Mouse (Mus musculus) ovary, adult 18-20 months (tissue): ENCODE data around the gene Rtcb.

ENCODE experiments used
- DNase-seq: peaks from one replicate; pipeline ENCODE4 v3.0.0; 2022; ENCODE audit warnings: low spot score, mixed read lengths

The Rtcb gene

GRCm38 (mm10) chr10:85936280-85936965 is 21.2 kb downstream of the Rtcb start:
- DNase-seq: no peak

DNA sequence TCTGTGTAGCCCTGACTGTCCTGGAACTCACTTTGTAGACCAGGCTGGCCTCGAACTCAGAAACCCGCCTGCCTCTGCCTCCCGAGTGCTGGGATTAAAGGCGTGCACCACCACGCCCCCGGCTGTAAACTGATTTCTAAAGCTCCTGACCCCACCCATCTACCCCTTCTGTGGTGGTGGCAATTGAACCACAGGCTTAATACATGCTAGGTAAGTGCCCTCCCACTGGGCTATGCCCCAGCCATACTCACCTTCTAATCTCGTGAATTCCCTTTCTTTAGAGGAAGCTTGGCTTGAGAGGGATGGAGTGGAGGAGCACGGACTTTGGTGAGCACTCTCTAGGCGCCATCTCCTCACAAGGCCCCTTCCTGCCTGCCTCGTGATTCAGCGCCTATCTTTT is 27.7 kb downstream of the Rtcb start:
- no peak for DNase-seq

- DNase-seq: no peak
Measured at GRCm38 (mm10) chr10:85929208-85929591, 28.4 kb downstream of the Rtcb start.

GRCm38 (mm10) chr10:85928499-85929207 is 29.0 kb downstream of the Rtcb start:
- peak; percentile 52 for DNase-seq

GRCm38 (mm10) chr10:85927676-85928445 is 29.8 kb downstream of the Rtcb start, which contains the start of gene Ascl4:
TSS of gene Ascl4 (plus strand) at chr10:85927681.
- DNase-seq: no peak

GRCm38 (mm10) chr10:85916498-85917309 is 40.9 kb downstream of the Rtcb start, which contains the start of gene Prdm4:
TSS of gene Prdm4 (minus strand) at chr10:85917142.
- DNase-seq: peak; percentile 97
